Mouse (Mus musculus) intestine, embryonic 14.5 days (tissue): Measurements from ENCODE around the gene Reep6. TPM values are rescaled to one million over a fixed set of nuclear protein-coding genes. Genes with fewer than 3 reads are reported as not detected.
A peak's percentile ranks its signal among the peaks of the same experiment; 100 is the strongest.

Experiments
- ATAC-seq: fragments of 200-750 bp; cut with Nextera tagmentation; replicated peaks from 2 replicates; pipeline ENCODE4 v1.8.0; 2017; ENCODE audit warnings: low read depth, moderate number of reproducible peaks, moderate TSS enrichment, moderate library complexity; ENCODE audit not compliant: low FRiP score, low TSS enrichment
- DNase-seq: peaks from one replicate; pipeline ENCODE4 v3.0.0-alpha.2; 2018; ENCODE audit warnings: low spot score
- H3K27ac ChIP-seq: fragments of 300-500 bp; sonication (generic); 2 replicates; pipeline ENCODE4 v1.5.1; 2014; ENCODE audit warnings: low read depth, mild to moderate bottlenecking, control low read depth
- H3K27me3 ChIP-seq: fragments of 300-500 bp; sonication (generic); replicated peaks from 2 replicates; pipeline ENCODE4 v1.6.1; 2014; ENCODE audit warnings: low read length, control low read depth; ENCODE audit not compliant: control insufficient read depth, insufficient read depth
- H3K36me3 ChIP-seq: fragments of 300-500 bp; sonication (generic); 2 replicates; pipeline ENCODE4 v1.6.1; 2014; ENCODE audit warnings: low read length, control low read depth; ENCODE audit not compliant: control insufficient read depth, insufficient read depth
- H3K4me1 ChIP-seq: fragments of 300-500 bp; sonication (generic); replicated peaks from 2 replicates; pipeline ENCODE4 v1.6.1; 2014; ENCODE audit warnings: low read length, control low read depth, mixed read lengths; ENCODE audit not compliant: control insufficient read depth, insufficient read depth
- H3K4me2 ChIP-seq: fragments of 300-500 bp; sonication (generic); 2 replicates; pipeline ENCODE4 v1.6.1; 2014; ENCODE audit warnings: low read length
- H3K4me3 ChIP-seq: fragments of 300-500 bp; sonication (generic); 2 replicates; pipeline ENCODE4 v1.5.1; 2014; ENCODE audit warnings: low read depth, low read length, control low read depth, mixed read lengths
- H3K9ac ChIP-seq: fragments of 300-500 bp; sonication (generic); 2 replicates; pipeline ENCODE4 v1.6.1; 2014; ENCODE audit warnings: mild to moderate bottlenecking, low read length
- H3K9me3 ChIP-seq: fragments of 300-500 bp; sonication (generic); 2 replicates; pipeline ENCODE4 v1.6.1; 2016; ENCODE audit warnings: low read length, control low read depth; ENCODE audit not compliant: control insufficient read depth
- WGBS: fragments of 180-500 bp; shearing (Covaris S2); extraction: QIAGEN DNeasy Blood & Tissue Kit; methylation state at CpG from one replicate; pipeline ENCODE4 v1.1.7; 2014; 5-methylcytosine and 5-hydroxymethylcytosine counted together
- polyA plus RNA-seq: library from polyadenylated mRNA; unstranded; fragments of >200 nt; fragmentation: Nextera tagmentation; extraction: Ambion mirVana; gene quantifications from 2 replicates; pipeline ENCODE4 v1.2.1, GENCODE M21; 2014

The Reep6 gene
- polyA plus RNA-seq, 1 experiment from 2014 or later: 58.1 TPM

GRCm38 (mm10) chr10:80348244-80348781, 18.6 kb downstream of the Reep6 start, which contains the start of gene Adamtsl5:
Gene Adamtsl5 (minus strand): TSS chr10:80348412.
- peaks cover 91% of the 10 kb centered on the region for H3K27me3 ChIP-seq
- no peak within 1 kb of the TSS for H3K27ac ChIP-seq
- peak; percentile 53 for ATAC-seq

DNA sequence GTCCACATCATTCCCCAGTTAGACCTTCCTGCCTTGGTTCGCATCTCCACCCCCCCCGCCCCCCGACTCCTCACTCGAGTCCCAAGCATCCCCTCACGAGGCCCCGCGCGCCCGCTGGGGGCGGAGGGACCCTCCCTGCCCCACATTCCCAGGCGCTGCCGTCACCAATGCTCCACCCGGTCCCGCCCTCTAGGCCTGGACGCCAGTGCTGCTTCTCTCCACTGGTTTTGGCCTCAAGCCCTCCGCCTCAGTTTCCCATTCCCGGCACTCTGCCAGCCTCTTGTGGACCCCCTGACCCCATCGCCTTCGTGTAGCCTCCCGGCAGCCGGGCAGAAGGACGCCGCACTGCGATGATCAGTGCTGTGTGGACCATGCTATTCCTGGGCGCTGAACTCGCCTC, 19.2 kb downstream of the Reep6 start:
- peak; percentile 72 for DNase-seq

More at GRCm38 (mm10) chr10:80348244-80348781, 18.6 kb downstream of the Reep6 start, which contains the start of gene Adamtsl5:
- Histone ChIP-seq H3K9ac (peak within 1 kb of the TSS; percentile 25), H3K9me3 (no peaks in the 10 kb centered on the region), H3K36me3 (no peaks in the 10 kb centered on the region), H3K4me1 (peaks cover 26% of the 10 kb centered on the region), H3K4me3 (peak within 1 kb of the TSS; percentile 34), H3K4me2 (peak within 1 kb of the TSS; percentile 51)
- WGBS: under 1% methylated on average over 39 of the region's 42 CpGs
- DNase-seq: peak; percentile 73

GRCm38 (mm10) chr10:80350292-80350691, 20.5 kb downstream of the Reep6 start:
- Histone ChIP-seq H3K4me1 (peaks cover 18% of the 10 kb centered on the region), H3K4me3 (no peak overlapping the region), H3K27ac (no peak overlapping the region), H3K9me3 (no peaks in the 10 kb centered on the region), H3K27me3 (peaks cover 80% of the 10 kb centered on the region), H3K4me2 (no peak overlapping the region), H3K9ac (no peak overlapping the region), H3K36me3 (no peaks in the 10 kb centered on the region)
- DNase-seq (peak; percentile 99), ATAC-seq (peak; percentile 74)
- WGBS: 7% methylated on average over 7 of the region's 7 CpGs

More for the DNA sequence above, 19.2 kb downstream of the Reep6 start:
- ATAC-seq: peak; percentile 7; the same call in 1 of the 2 replicates
- peak overlapping the region; percentile 34 for H3K4me3 ChIP-seq
- 17% methylated on average over 25 of the region's 26 CpGs for WGBS
- peaks cover 24% of the 10 kb centered on the region for H3K4me1 ChIP-seq
- peak overlapping the region; percentile 25; the same call in 1 of the 2 replicates for H3K9ac ChIP-seq
- no peaks in the 10 kb centered on the region for H3K36me3 ChIP-seq
- H3K27ac ChIP-seq: no peak overlapping the region
- H3K4me2 ChIP-seq: peak overlapping the region; percentile 51
- peaks cover 88% of the 10 kb centered on the region for H3K27me3 ChIP-seq
- no peaks in the 10 kb centered on the region for H3K9me3 ChIP-seq

GRCm38 (mm10) chr10:80351896-80352295, 22.1 kb downstream of the Reep6 start:
- Histone ChIP-seq H3K27ac (no peak overlapping the region), H3K4me2 (no peak overlapping the region), H3K4me3 (no peak overlapping the region), H3K9ac (no peak overlapping the region), H3K27me3 (peaks cover 83% of the 10 kb centered on the region), H3K9me3 (no peaks in the 10 kb centered on the region), H3K4me1 (peaks cover 23% of the 10 kb centered on the region), H3K36me3 (no peaks in the 10 kb centered on the region)
- no peak for DNase-seq
- ATAC-seq: no peak
- WGBS: 29% methylated on average over 11 of the region's 11 CpGs

DNA sequence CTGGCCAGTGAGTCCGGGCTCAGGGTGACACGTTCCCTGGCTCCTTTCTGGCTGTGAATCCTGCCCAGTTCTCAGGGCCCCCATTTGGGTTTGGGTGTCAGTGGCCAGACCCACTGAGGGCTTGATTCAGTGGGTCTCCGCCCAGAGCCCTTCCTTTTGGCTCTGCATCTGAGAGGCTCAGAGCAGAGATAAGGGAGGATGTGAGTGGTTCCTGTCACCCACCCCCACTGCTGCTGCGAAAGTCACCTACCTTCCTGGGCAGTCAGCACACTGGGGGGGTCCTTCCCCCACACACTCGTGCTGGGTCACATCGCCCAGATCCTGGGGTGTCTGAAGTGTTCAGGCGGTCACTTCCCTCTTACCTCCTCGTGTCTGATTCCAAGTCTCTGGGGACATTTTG, 23.0 kb downstream of the Reep6 start:
- H3K9ac ChIP-seq: no peak overlapping the region
- ATAC-seq: no peak
- no peaks in the 10 kb centered on the region for H3K36me3 ChIP-seq
- peaks cover 19% of the 10 kb centered on the region for H3K4me1 ChIP-seq
- no peak overlapping the region for H3K27ac ChIP-seq
- H3K4me2 ChIP-seq: no peak overlapping the region
- peaks cover 83% of the 10 kb centered on the region for H3K27me3 ChIP-seq
- H3K9me3 ChIP-seq: no peaks in the 10 kb centered on the region
- DNase-seq: no peak
- no peak overlapping the region for H3K4me3 ChIP-seq
- WGBS: 68% methylated on average over 8 of the region's 8 CpGs

DNA sequence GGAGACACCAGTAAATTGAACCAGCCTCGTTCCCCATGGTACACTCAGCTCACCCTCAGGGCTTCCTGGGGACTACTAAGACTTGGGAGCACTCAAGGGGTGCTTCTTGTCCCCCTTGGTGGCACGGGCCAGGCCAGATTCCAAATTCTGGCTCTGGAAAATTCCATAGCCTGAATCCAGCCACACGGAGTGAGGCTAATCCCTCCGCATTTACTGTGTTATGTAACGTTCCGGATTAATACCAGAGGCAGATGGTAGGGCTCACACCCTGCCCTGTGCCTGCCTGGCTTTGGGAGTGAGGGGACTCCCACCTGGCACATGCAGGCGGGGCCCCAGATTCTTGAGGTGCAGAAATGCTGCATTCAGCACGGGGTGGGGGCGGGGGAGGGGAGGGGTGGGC, 25.7 kb downstream of the Reep6 start:
- DNase-seq (no peak), ATAC-seq (no peak)
- Histone ChIP-seq H3K4me1 (peaks cover 10% of the 10 kb centered on the region; the same call in 1 of the 2 replicates), H3K4me2 (no peak overlapping the region), H3K4me3 (no peak overlapping the region), H3K27me3 (peaks cover 76% of the 10 kb centered on the region), H3K9ac (no peak overlapping the region), H3K36me3 (no peaks in the 10 kb centered on the region), H3K9me3 (no peaks in the 10 kb centered on the region), H3K27ac (no peak overlapping the region)
- 16% methylated on average over 8 of the region's 9 CpGs for WGBS

GRCm38 (mm10) chr10:80356001-80356682, 26.4 kb downstream of the Reep6 start, which contains the start of gene Plk5:
Gene Plk5 (plus strand): TSS chr10:80356459.
- no peak within 1 kb of the TSS for H3K27ac ChIP-seq

DNA sequence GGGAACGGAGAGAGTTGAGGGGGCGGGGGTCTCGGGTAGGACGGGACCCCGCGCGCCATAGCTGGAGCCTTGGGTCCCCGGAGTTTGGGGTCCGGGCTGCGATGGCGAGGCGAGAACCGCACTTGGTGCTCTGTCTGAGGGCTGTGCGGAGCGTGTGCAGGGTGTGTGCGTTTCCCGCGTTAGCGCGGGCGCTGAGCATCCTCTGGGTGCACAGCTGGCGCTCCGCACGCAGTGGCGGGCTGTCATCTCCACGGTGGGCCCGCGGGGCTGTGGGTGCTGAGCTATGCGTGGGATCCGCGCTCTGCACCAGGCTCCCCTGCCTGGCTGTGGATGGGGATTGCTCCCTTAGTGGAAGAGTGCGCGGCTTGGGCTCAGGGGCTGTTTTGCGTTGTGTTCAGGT, 27.0 kb downstream of the Reep6 start:
- peak overlapping the region; percentile 32 for H3K4me3 ChIP-seq
- 2% methylated on average over 34 of the region's 34 CpGs for WGBS
- no peak overlapping the region for H3K9ac ChIP-seq
- no peaks in the 10 kb centered on the region for H3K9me3 ChIP-seq
- DNase-seq (no peak), ATAC-seq (no peak)
- H3K27me3 ChIP-seq: peaks cover 64% of the 10 kb centered on the region
- H3K4me2 ChIP-seq: peak overlapping the region; percentile 44
- peaks cover 10% of the 10 kb centered on the region; the same call in 1 of the 2 replicates for H3K4me1 ChIP-seq
- no peaks in the 10 kb centered on the region for H3K36me3 ChIP-seq
- no peak overlapping the region for H3K27ac ChIP-seq

More at GRCm38 (mm10) chr10:80356001-80356682, 26.4 kb downstream of the Reep6 start, which contains the start of gene Plk5:
- Histone ChIP-seq H3K4me3 (peak within 1 kb of the TSS; percentile 32), H3K36me3 (no peaks in the 10 kb centered on the region), H3K9ac (0 out of 2 replicates have a peak within 1 kb of the TSS, but pooled peaks have one; percentile 10), H3K27me3 (peaks cover 70% of the 10 kb centered on the region), H3K4me1 (peaks cover 10% of the 10 kb centered on the region; the same call in 1 of the 2 replicates), H3K9me3 (no peaks in the 10 kb centered on the region), H3K4me2 (peak within 1 kb of the TSS; percentile 44)
- 1% methylated on average over 53 of the region's 53 CpGs for WGBS
- ATAC-seq (no peak), DNase-seq (no peak)
